Mouse (Mus musculus) heart, postnatal 0 days (tissue): ENCODE measurements at regions not wholly inside any gene's neighbourhood (a gene's known extent, or its start where the extent isn't known, plus 50 kb on each side); places are given as distances from the start of the nearest gene placed in this dataset.

Source experiments
- ATAC-seq: fragments of 200-750 bp; cut with Nextera tagmentation; 2 replicates; pipeline ENCODE4 v1.8.0; 2017; ENCODE audit warnings: low read depth, moderate number of reproducible peaks, moderate library complexity; ENCODE audit not compliant: insufficient read depth
- DNase-seq: peaks from one replicate; pipeline ENCODE4 v3.0.0-alpha.2; 2016; ENCODE audit warnings: low spot score
- H3K27ac ChIP-seq: fragments of 300-500 bp; sonication (generic); 2 replicates; pipeline ENCODE4 v1.5.1; 2014; ENCODE audit warnings: low read depth, mild to moderate bottlenecking
- H3K27me3 ChIP-seq: fragments of 300-500 bp; sonication (generic); 2 replicates; pipeline ENCODE4 v1.6.1; 2014; ENCODE audit warnings: low read length, mixed read lengths; ENCODE audit not compliant: control insufficient read depth, insufficient read depth
- H3K36me3 ChIP-seq: fragments of 300-500 bp; sonication (generic); replicated peaks from 2 replicates; pipeline ENCODE4 v1.6.1; 2014; ENCODE audit warnings: low read length, mixed read lengths; ENCODE audit not compliant: control insufficient read depth, insufficient read depth
- H3K4me1 ChIP-seq: fragments of 300-500 bp; sonication (generic); 2 replicates; pipeline ENCODE4 v1.6.1; 2014; ENCODE audit warnings: antibody characterized with exemption; ENCODE audit not compliant: control insufficient read depth, insufficient read depth
- H3K4me2 ChIP-seq: fragments of 300-500 bp; sonication (generic); 2 replicates; pipeline ENCODE4 v1.6.1; 2014; ENCODE audit warnings: low read depth, mild to moderate bottlenecking, low read length, moderate library complexity
- H3K4me3 ChIP-seq: fragments of 300-500 bp; sonication (generic); 2 replicates; pipeline ENCODE4 v1.5.1; 2014; ENCODE audit warnings: low read depth, low read length
- H3K9ac ChIP-seq: fragments of 300-500 bp; sonication (generic); replicated peaks from 2 replicates; pipeline ENCODE4 v1.6.1; 2014; ENCODE audit warnings: low read depth, low read length, mixed read lengths
- H3K9me3 ChIP-seq: fragments of 300-500 bp; sonication (generic); replicated peaks from 2 replicates; pipeline ENCODE4 v1.6.1; 2016; ENCODE audit warnings: low read length; ENCODE audit not compliant: control insufficient read depth
- CTCF ChIP-seq: IDR thresholded peaks from 2 replicates; pipeline ENCODE4 v1.5.1; 2016; ENCODE audit warnings: antibody characterized with exemption, control low read depth, low read depth
- EP300 ChIP-seq: IDR thresholded peaks from 2 replicates; pipeline ENCODE4 v1.6.1; 2016; ENCODE audit warnings: antibody characterized with exemption, low read depth
- WGBS: fragments of 180-500 bp; shearing (Covaris S2); extraction: QIAGEN DNeasy Blood & Tissue Kit; methylation state at CpG from one replicate; pipeline ENCODE4 v1.1.7; 2014; 5-methylcytosine and 5-hydroxymethylcytosine counted together

DNA sequence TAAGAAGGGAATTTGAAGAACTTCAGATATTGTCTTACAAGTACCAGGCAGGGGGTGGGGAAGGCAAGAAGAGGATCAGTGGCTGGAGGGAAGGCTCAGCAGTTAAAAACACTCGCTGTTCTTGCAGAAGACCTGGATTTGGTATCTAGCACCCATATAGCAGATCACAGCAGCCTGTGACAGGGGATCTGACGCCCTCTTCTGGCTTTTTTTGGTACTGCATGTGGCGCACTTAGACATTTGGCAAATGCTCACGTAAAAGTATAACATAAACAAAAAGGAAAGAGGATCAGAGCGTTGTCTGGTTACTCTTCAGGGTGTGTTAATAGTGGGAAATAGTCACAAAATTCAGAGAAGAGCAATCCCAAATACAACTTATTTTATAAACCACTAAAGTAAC lies 213.1 kb upstream of the 4930535I16Rik start:
- no peak for DNase-seq
- Histone ChIP-seq H3K4me1 (no peaks in the 10 kb centered on the region), H3K4me2 (no peak overlapping the region), H3K36me3 (no peaks in the 10 kb centered on the region), H3K9me3 (no peaks in the 10 kb centered on the region; the same call in 1 of the 2 replicates), H3K27ac (no peak overlapping the region), H3K27me3 (0 out of 2 replicates have a peak, but pooled peaks cover 5% of the 10 kb centered on the region), H3K9ac (no peak overlapping the region), H3K4me3 (no peak overlapping the region)
- 72% methylated on average over 5 of the region's 5 CpGs for WGBS
- no peak for ATAC-seq
- TF ChIP-seq CTCF (peak; percentile 9; the same call in 1 of the 2 replicates), EP300 (no peak)

DNA sequence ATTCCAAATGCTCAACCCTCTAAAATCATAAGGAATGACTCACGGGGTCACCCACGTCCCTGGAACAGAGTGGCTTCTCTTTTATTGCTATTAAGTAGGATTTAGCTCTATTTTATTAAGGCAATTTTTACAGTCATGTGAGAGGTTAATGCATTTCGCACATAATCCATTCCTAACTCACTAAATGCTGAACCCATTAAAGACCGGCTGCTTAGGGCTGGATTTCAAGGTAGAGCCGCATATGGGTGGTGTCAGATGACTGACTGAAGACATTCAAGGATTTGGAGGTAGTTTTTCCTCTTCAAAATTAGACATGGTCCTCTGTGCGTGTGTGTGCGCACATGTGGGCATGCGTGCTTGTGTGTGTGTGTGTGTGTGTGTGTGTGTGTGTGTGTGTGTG lies 208.4 kb upstream of the 4930535I16Rik start:
- no peaks in the 10 kb centered on the region for H3K4me1 ChIP-seq
- no peak overlapping the region for H3K27ac ChIP-seq
- no peak for DNase-seq
- H3K9me3 ChIP-seq: no peaks in the 10 kb centered on the region; the same call in 1 of the 2 replicates
- WGBS: 85% methylated on average over 8 of the region's 8 CpGs
- ATAC-seq: no peak
- H3K27me3 ChIP-seq: no peaks in the 10 kb centered on the region
- H3K4me3 ChIP-seq: no peak overlapping the region
- no peak overlapping the region for H3K9ac ChIP-seq
- TF ChIP-seq CTCF (no peak), EP300 (no peak)
- no peak overlapping the region for H3K4me2 ChIP-seq
- no peaks in the 10 kb centered on the region for H3K36me3 ChIP-seq

DNA sequence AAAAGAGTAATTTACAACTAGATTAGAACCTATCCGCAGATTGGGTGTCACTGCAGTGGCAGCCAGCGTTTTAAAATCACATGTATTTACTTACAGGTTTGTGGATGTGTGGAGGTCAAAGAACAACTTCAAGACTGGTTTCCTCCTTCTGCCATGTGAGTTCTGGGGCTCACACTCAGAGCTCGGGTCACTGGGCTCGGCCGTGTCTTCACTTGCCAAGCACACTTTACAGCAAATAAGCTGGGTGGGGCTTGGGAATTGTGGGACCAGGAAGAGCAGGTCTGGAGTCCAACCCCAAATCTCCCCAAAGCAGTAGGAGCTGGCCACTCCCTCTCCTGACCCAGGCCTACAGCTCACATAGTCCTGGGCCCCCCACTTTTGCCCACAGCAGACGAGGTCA lies 202.5 kb upstream of the 4930535I16Rik start:
- no peak for DNase-seq
- Histone ChIP-seq H3K36me3 (no peaks in the 10 kb centered on the region), H3K27ac (no peak overlapping the region), H3K4me3 (no peak overlapping the region), H3K9ac (no peak overlapping the region), H3K9me3 (no peaks in the 10 kb centered on the region), H3K27me3 (no peaks in the 10 kb centered on the region), H3K4me2 (no peak overlapping the region), H3K4me1 (no peaks in the 10 kb centered on the region)
- no peak for TF ChIP-seq CTCF
- no peak for TF ChIP-seq EP300
- ATAC-seq: no peak
- WGBS: 69% methylated on average over 6 of the region's 6 CpGs

GRCm38 (mm10) chr4:124113856-124114345 lies 196.1 kb upstream of the 4930535I16Rik start:
- ATAC-seq (no peak), DNase-seq (no peak)
- Histone ChIP-seq H3K36me3 (no peaks in the 10 kb centered on the region), H3K4me3 (no peak overlapping the region), H3K4me1 (no peaks in the 10 kb centered on the region), H3K9ac (no peak overlapping the region), H3K27me3 (no peaks in the 10 kb centered on the region), H3K27ac (no peak overlapping the region), H3K4me2 (no peak overlapping the region), H3K9me3 (no peaks in the 10 kb centered on the region)
- TF ChIP-seq EP300: no peak
- TF ChIP-seq CTCF: no peak
- WGBS: 66% methylated on average over 12 of the region's 12 CpGs

DNA sequence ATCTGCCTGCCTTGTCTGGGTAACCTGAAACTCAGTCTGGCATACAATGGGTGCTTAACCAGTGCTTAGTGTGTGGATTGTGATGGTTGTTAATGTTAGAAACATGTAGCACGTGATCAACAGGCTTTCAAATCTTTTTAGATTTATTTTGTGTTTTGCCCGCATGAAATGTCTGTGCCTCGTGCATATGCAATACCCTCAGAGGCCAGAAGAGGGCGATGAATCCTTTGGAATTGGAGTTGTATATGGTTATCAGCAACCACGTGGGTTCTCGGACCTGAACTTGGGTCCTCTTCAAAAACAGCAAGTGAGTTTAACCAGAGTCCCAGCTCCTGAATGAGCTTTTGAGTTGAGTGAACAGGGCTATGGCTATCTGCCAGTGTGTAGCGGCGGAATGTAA lies 192.9 kb upstream of the 4930535I16Rik start:
- WGBS: 58% methylated on average over 8 of the region's 8 CpGs
- Histone ChIP-seq H3K9ac (no peak overlapping the region), H3K4me2 (no peak overlapping the region), H3K27ac (no peak overlapping the region), H3K9me3 (no peaks in the 10 kb centered on the region), H3K4me1 (no peaks in the 10 kb centered on the region), H3K4me3 (no peak overlapping the region), H3K36me3 (no peaks in the 10 kb centered on the region), H3K27me3 (no peaks in the 10 kb centered on the region)
- ATAC-seq (no peak), DNase-seq (no peak)
- TF ChIP-seq CTCF: 0 out of 2 replicates have a peak, but pooled peaks have one; percentile 19
- no peak for TF ChIP-seq EP300

DNA sequence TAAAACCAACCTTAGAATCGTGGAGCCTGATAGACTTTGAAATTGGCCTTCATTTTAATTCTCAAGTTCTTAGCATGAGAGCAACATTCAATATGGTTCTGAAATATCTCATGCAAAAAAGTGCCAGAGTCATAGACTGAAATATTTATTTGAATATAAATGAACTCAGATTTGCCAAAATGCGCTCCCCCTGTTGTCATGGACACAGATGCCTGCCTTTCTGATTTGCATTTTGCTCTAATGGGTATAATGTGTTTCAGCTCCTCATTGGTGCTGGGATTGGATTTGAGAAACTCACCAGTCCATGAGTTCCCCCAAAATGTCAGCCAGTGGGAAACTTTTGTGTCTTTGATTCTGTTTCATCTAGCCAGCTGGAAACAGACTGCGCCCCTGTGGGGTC lies 191.5 kb upstream of the 4930535I16Rik start:
- no peak for DNase-seq
- Histone ChIP-seq H3K27ac (no peak overlapping the region), H3K27me3 (no peaks in the 10 kb centered on the region), H3K4me1 (no peaks in the 10 kb centered on the region), H3K9me3 (no peaks in the 10 kb centered on the region), H3K9ac (no peak overlapping the region), H3K36me3 (no peaks in the 10 kb centered on the region), H3K4me3 (no peak overlapping the region), H3K4me2 (no peak overlapping the region)
- 76% methylated on average over 3 of the region's 3 CpGs for WGBS
- no peak for TF ChIP-seq EP300
- no peak for TF ChIP-seq CTCF
- ATAC-seq: no peak
